In the genomic region with DNA sequence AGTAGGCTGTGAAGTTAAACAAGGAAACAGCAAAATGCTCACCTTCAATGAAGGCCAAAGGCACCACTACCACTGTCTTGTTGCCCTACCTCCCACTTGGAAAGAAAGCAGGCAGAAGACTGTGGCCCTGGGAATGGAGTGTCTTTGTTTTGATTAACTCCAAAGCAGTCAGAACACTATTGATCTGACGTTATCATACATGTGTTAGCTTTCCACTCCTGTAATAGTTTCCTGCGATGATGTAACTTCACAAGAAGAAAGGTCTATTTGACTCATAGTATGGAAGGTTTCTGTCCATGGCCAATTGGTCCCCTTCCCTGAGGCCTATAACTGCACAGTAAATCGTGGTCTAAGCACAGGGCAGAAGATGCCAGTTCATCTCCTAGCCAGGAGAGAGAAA, we compare ENCODE assay signal across 20 mouse cellular contexts.
"Had no signal": no experiment of that assay in that cellular context is flagged by ENCODE, and none has a peak within 500 bp of the region (broad histone marks: within the 10 kb centered on the region; RNA-seq: fewer than 3 reads in every experiment).

No protein-coding gene starts in this region.

- DNase-seq: lung, adult 18-20 months; lung, embryonic 14.5 days; lung, postnatal 10 days; lung, postnatal 4 days; midbrain, embryonic 14.5 days; retina, postnatal 1 day; right cerebral cortex, adult 18-20 months; right cerebral cortex, postnatal 25 days; right cerebral cortex, postnatal 4 days; spleen, adult 18-20 months; thymus, adult 18-20 months; thymus, postnatal 25 days; thymus, postnatal 4 days had no signal

- H3K36me3 ChIP-seq: liver, embryonic 15.5 days; midbrain, embryonic 10.5 days; midbrain, embryonic 12.5 days; neural tube, embryonic 13.5 days; neural tube, embryonic 15.5 days had no signal

- H3K9me3 ChIP-seq: liver, embryonic 15.5 days; midbrain, embryonic 10.5 days; midbrain, embryonic 12.5 days; neural tube, embryonic 13.5 days; neural tube, embryonic 15.5 days had no signal

- H3K9ac ChIP-seq: liver, embryonic 15.5 days; lung, embryonic 14.5 days; midbrain, embryonic 12.5 days; neural tube, embryonic 13.5 days; neural tube, embryonic 15.5 days had no signal

- H3K4me2 ChIP-seq: liver, embryonic 15.5 days; lung, embryonic 14.5 days; midbrain, embryonic 12.5 days; neural tube, embryonic 13.5 days; neural tube, embryonic 15.5 days had no signal

- H3K4me1 ChIP-seq: liver, embryonic 15.5 days; midbrain, embryonic 10.5 days; midbrain, embryonic 12.5 days; neural tube, embryonic 13.5 days; neural tube, embryonic 15.5 days had no signal

- H3K27ac ChIP-seq: liver, embryonic 15.5 days; midbrain, embryonic 10.5 days; midbrain, embryonic 12.5 days; neural tube, embryonic 13.5 days; neural tube, embryonic 15.5 days had no signal

- H3K27me3 ChIP-seq: liver, embryonic 15.5 days; midbrain, embryonic 12.5 days; neural tube, embryonic 13.5 days; neural tube, embryonic 15.5 days had no signal

- ATAC-seq: midbrain, embryonic 16.5 days had no signal

- H3K4me3 ChIP-seq: liver, embryonic 15.5 days; midbrain, embryonic 10.5 days; midbrain, embryonic 12.5 days; myocyte; neural tube, embryonic 13.5 days; neural tube, embryonic 15.5 days had no signal
